Mouse (Mus musculus) limb, embryonic 14.5 days (tissue): ENCODE data around the gene Cfap61. TPM values are rescaled to one million over a fixed set of nuclear protein-coding genes. Genes with fewer than 3 reads are reported as not detected.

Source experiments
- ATAC-seq: fragments of 200-750 bp; cut with Nextera tagmentation; 2 replicates; pipeline ENCODE4 v1.8.0; 2017; ENCODE audit warnings: low read depth, moderate number of reproducible peaks, moderate TSS enrichment; ENCODE audit not compliant: low FRiP score
- DNase-seq: peaks from one replicate; pipeline ENCODE4 v3.0.0-alpha.2; 2015; ENCODE audit warnings: low spot score
- H3K27ac ChIP-seq: fragments of 300-500 bp; sonication (generic); replicated peaks from 2 replicates; pipeline ENCODE4 v1.5.1; 2014; ENCODE audit warnings: low read depth, mild to moderate bottlenecking, low read length, moderate library complexity, mixed read lengths
- H3K27me3 ChIP-seq: fragments of 300-500 bp; sonication (generic); 2 replicates; pipeline ENCODE4 v1.6.1; 2014; ENCODE audit warnings: low read length, mixed read lengths; ENCODE audit not compliant: control insufficient read depth, insufficient read depth
- H3K36me3 ChIP-seq: fragments of 300-500 bp; sonication (generic); 2 replicates; pipeline ENCODE4 v1.6.1; 2014; ENCODE audit warnings: mild to moderate bottlenecking, low read length, moderate library complexity, mixed read lengths; ENCODE audit not compliant: control insufficient read depth, insufficient read depth
- H3K4me1 ChIP-seq: fragments of 300-500 bp; sonication (generic); 2 replicates; pipeline ENCODE4 v1.6.1; 2014; ENCODE audit warnings: antibody characterized with exemption, low read length, mixed read lengths; ENCODE audit not compliant: control insufficient read depth, insufficient read depth
- H3K4me2 ChIP-seq: fragments of 300-500 bp; sonication (generic); replicated peaks from 2 replicates; pipeline ENCODE4 v1.6.1; 2014; ENCODE audit warnings: low read depth, mild to moderate bottlenecking, low read length, moderate library complexity; ENCODE audit not compliant: severe bottlenecking
- H3K4me3 ChIP-seq: fragments of 300-500 bp; sonication (generic); replicated peaks from 2 replicates; pipeline ENCODE4 v1.5.1; 2014; ENCODE audit warnings: low read length
- H3K9ac ChIP-seq: fragments of 300-500 bp; sonication (generic); 2 replicates; pipeline ENCODE4 v1.6.1; 2014; ENCODE audit warnings: mild to moderate bottlenecking, low read depth, low read length, moderate library complexity; ENCODE audit not compliant: severe bottlenecking
- H3K9me3 ChIP-seq: fragments of 300-500 bp; sonication (generic); 2 replicates; pipeline ENCODE4 v1.6.1; 2016; ENCODE audit warnings: low read length; ENCODE audit not compliant: control insufficient read depth
- POLR2A ChIP-seq: fragments of 200-500 bp; IDR thresholded peaks from 2 replicates; pipeline ENCODE4 v1.8.0; 2012; ENCODE audit warnings: inconsistent platforms, mild to moderate bottlenecking, moderate library complexity, borderline replicate concordance; ENCODE audit not compliant: insufficient read depth, insufficient read length; ENCODE audit errors: extremely low read depth
- WGBS: fragments of 180-500 bp; shearing (Covaris S2); extraction: QIAGEN DNeasy Blood & Tissue Kit; methylation state at CpG from one replicate; pipeline ENCODE4 v1.1.7; 2014; 5-methylcytosine and 5-hydroxymethylcytosine counted together
- polyA plus RNA-seq, 2 experiments: library from polyadenylated mRNA; depleted of rRNA in 1 of 2; stranded (reverse) in 1 of 2; unstranded in 1 of 2; fragments of >200 nt; fragmentation: Nextera tagmentation in 1 of 2; extraction: Ambion mirVana in 1 of 2; gene quantifications; 2 replicates each; pipeline versions ENCODE4 v1.2.1 to v1.2.3; 2012 to 2014

Cfap61 gene
- polyA plus RNA-seq, 2 experiments, result 0.15 TPM; not detected in 1

GRCm38 (mm10) chr2:146089157-146089692 lies 154.6 kb downstream of the Cfap61 start:
- Histone ChIP-seq H3K4me2 (no peak overlapping the region), H3K36me3 (no peaks in the 10 kb centered on the region), H3K9ac (no peak overlapping the region), H3K4me3 (no peak overlapping the region), H3K4me1 (peaks cover 7% of the 10 kb centered on the region; the same call in 1 of the 2 replicates), H3K9me3 (no peaks in the 10 kb centered on the region), H3K27me3 (no peaks in the 10 kb centered on the region), H3K27ac (no peak overlapping the region)
- 29% methylated on average over 6 of the region's 6 CpGs for WGBS
- DNase-seq (no peak), ATAC-seq (no peak; the same call in 1 of the 2 replicates)
- no peak for TF ChIP-seq POLR2A

GRCm38 (mm10) chr2:146097532-146097931 lies 162.9 kb downstream of the Cfap61 start:
- Histone ChIP-seq H3K27me3 (no peaks in the 10 kb centered on the region), H3K4me2 (no peak overlapping the region), H3K9ac (no peak overlapping the region), H3K36me3 (no peaks in the 10 kb centered on the region), H3K4me3 (no peak overlapping the region), H3K27ac (no peak overlapping the region), H3K9me3 (no peaks in the 10 kb centered on the region), H3K4me1 (no peaks in the 10 kb centered on the region)
- DNase-seq, result no peak
- no peak for ATAC-seq
- TF ChIP-seq POLR2A, result no peak
- WGBS, result 88% methylated on average over 5 of the region's 5 CpGs

- no peak for TF ChIP-seq POLR2A
- no peaks in the 10 kb centered on the region for H3K27me3 ChIP-seq
- no peaks in the 10 kb centered on the region for H3K36me3 ChIP-seq
- H3K27ac ChIP-seq, result no peak overlapping the region
- no peak overlapping the region for H3K9ac ChIP-seq
- H3K4me2 ChIP-seq, result no peak overlapping the region
- H3K4me1 ChIP-seq, result no peaks in the 10 kb centered on the region
- DNase-seq, result no peak
- ATAC-seq, result no peak
- H3K9me3 ChIP-seq, result no peaks in the 10 kb centered on the region
- H3K4me3 ChIP-seq, result no peak overlapping the region
- WGBS, result 48% methylated on average over 16 of the region's 16 CpGs
Observed at GRCm38 (mm10) chr2:146098853-146099717, 164.5 kb downstream of the Cfap61 start.

- Histone ChIP-seq H3K4me2 (no peak overlapping the region), H3K27me3 (no peaks in the 10 kb centered on the region), H3K9me3 (no peaks in the 10 kb centered on the region), H3K4me1 (no peaks in the 10 kb centered on the region), H3K9ac (no peak overlapping the region), H3K27ac (no peak overlapping the region), H3K4me3 (no peak overlapping the region), H3K36me3 (no peaks in the 10 kb centered on the region)
- ATAC-seq, result no peak
- DNase-seq, result no peak
- no peak for TF ChIP-seq POLR2A
- WGBS, result 95% methylated on average over 3 of the region's 3 CpGs
Observed at GRCm38 (mm10) chr2:146099838-146100237, 165.3 kb downstream of the Cfap61 start.

- Histone ChIP-seq H3K4me1 (no peaks in the 10 kb centered on the region), H3K27me3 (no peaks in the 10 kb centered on the region), H3K27ac (no peak overlapping the region), H3K9me3 (no peaks in the 10 kb centered on the region), H3K4me2 (no peak overlapping the region), H3K9ac (no peak overlapping the region), H3K36me3 (no peaks in the 10 kb centered on the region), H3K4me3 (no peak overlapping the region)
- TF ChIP-seq POLR2A, result no peak
- no peak for ATAC-seq
- no peak for DNase-seq
- 75% methylated on average over 10 of the region's 10 CpGs for WGBS
Observed at GRCm38 (mm10) chr2:146100489-146101060, 166.0 kb downstream of the Cfap61 start.
